Mouse (Mus musculus) liver, adult 2 months (tissue): Measurements from ENCODE around the gene Myf5.

ENCODE experiments used
- CTCF ChIP-seq: fragments of 200-500 bp; IDR thresholded peaks from 2 replicates; pipeline ENCODE4 v1.5.1; 2011; ENCODE audit warnings: low read depth, low read length, control low read depth
- POLR2A ChIP-seq: fragments of 200-500 bp; IDR thresholded peaks from 2 replicates; pipeline ENCODE4 v1.6.1; 2011; ENCODE audit warnings: low read length, control low read depth; ENCODE audit not compliant: insufficient read depth; ENCODE audit errors: extremely low read depth

GRCm38 (mm10) chr10:107514735-107515134 lies 28.8 kb upstream of the Myf5 start:
- TF ChIP-seq POLR2A = no peak
- TF ChIP-seq CTCF = no peak
